Mouse (Mus musculus): ENCODE results near the gene Cdh13. TPM values are rescaled to one million over a fixed set of nuclear protein-coding genes. Genes with fewer than 3 reads are reported as not detected.

Cdh13 gene
- polyA plus RNA-seq, 1 experiment from 2014 or later, result 159 TPM

GRCm38 (mm10) chr8:118272493-118272892 lies 11.0 kb upstream of the Cdh13 start:
- 82% methylated on average over 1 of the region's 1 CpGs for WGBS
- H3K27ac ChIP-seq (ENCODE audit: low read length), result no peak overlapping the region
- H3K4me3 ChIP-seq (ENCODE audit: low read depth, low read length), result no peak overlapping the region
- no peaks in the 10 kb centered on the region for H3K9me3 ChIP-seq (replicated peaks; ENCODE audit: control insufficient read depth, low read length, poor library complexity, severe bottlenecking)
- no peaks in the 10 kb centered on the region for H3K36me3 ChIP-seq (ENCODE audit: control insufficient read depth, insufficient read depth, low read length)
- H3K27me3 ChIP-seq (ENCODE audit: control insufficient read depth, insufficient read depth, low read depth, low read length), result no peaks in the 10 kb centered on the region
- peaks cover 9% of the 10 kb centered on the region for H3K4me1 ChIP-seq (ENCODE audit: control insufficient read depth, insufficient read depth, low read length)
- no peak overlapping the region for H3K9ac ChIP-seq (ENCODE audit: low read depth, low read length)
- ATAC-seq, result no peak
- no peak overlapping the region for H3K4me2 ChIP-seq (ENCODE audit: low read length)

- no peaks in the 10 kb centered on the region for H3K9me3 ChIP-seq (replicated peaks; ENCODE audit: control insufficient read depth, low read length, poor library complexity, severe bottlenecking)
- no peaks in the 10 kb centered on the region for H3K27me3 ChIP-seq (ENCODE audit: control insufficient read depth, insufficient read depth, low read depth, low read length)
- ATAC-seq, result 0 out of 2 replicates have a peak, but pooled peaks have one; percentile 11
- H3K4me3 ChIP-seq (ENCODE audit: low read depth, low read length), result no peak overlapping the region
- H3K27ac ChIP-seq (ENCODE audit: low read length), result 0 out of 2 replicates have a peak overlapping the region, but pooled peaks have one; percentile 20
- no peak overlapping the region for H3K9ac ChIP-seq (ENCODE audit: low read depth, low read length)
- WGBS, result 32% methylated on average over 9 of the region's 9 CpGs
- H3K4me2 ChIP-seq (ENCODE audit: low read length), result no peak overlapping the region
- peaks cover 9% of the 10 kb centered on the region for H3K4me1 ChIP-seq (ENCODE audit: control insufficient read depth, insufficient read depth, low read length)
- H3K36me3 ChIP-seq (ENCODE audit: control insufficient read depth, insufficient read depth, low read length), result no peaks in the 10 kb centered on the region
Measured at GRCm38 (mm10) chr8:118274243-118274642, 9.3 kb upstream of the Cdh13 start.

DNA sequence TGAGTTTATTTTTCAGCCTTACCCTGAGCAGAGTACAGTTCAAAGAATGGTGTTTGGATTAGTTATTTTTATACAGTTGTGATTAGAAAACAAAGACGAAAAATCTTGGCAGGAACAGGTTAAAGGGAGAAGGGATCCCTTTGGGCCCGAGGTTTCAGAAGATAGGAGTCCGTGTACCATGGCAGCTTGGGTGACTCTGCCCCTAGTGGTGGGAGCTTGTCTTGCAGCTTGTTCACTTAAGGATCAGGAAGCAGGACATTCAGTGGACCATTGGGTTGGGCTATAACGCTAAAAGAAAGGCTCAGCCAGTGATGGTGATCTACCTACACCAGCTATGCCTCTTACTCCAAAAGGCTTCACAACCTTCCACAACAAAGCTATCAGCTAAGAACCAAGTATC lies 8.8 kb upstream of the Cdh13 start:
- Histone ChIP-seq H3K4me1 (ENCODE audit: control insufficient read depth, insufficient read depth, low read length) (peaks cover 9% of the 10 kb centered on the region), H3K36me3 (ENCODE audit: control insufficient read depth, insufficient read depth, low read length) (no peaks in the 10 kb centered on the region), H3K4me2 (ENCODE audit: low read length) (no peak overlapping the region), H3K27ac (ENCODE audit: low read length) (no peak overlapping the region), H3K9ac (ENCODE audit: low read depth, low read length) (no peak overlapping the region), H3K27me3 (ENCODE audit: control insufficient read depth, insufficient read depth, low read depth, low read length) (no peaks in the 10 kb centered on the region), H3K4me3 (ENCODE audit: low read depth, low read length) (no peak overlapping the region), H3K9me3 (replicated peaks; ENCODE audit: control insufficient read depth, low read length, poor library complexity, severe bottlenecking) (no peaks in the 10 kb centered on the region)
- no peak for ATAC-seq
- 11% methylated on average over 4 of the region's 4 CpGs for WGBS

DNA sequence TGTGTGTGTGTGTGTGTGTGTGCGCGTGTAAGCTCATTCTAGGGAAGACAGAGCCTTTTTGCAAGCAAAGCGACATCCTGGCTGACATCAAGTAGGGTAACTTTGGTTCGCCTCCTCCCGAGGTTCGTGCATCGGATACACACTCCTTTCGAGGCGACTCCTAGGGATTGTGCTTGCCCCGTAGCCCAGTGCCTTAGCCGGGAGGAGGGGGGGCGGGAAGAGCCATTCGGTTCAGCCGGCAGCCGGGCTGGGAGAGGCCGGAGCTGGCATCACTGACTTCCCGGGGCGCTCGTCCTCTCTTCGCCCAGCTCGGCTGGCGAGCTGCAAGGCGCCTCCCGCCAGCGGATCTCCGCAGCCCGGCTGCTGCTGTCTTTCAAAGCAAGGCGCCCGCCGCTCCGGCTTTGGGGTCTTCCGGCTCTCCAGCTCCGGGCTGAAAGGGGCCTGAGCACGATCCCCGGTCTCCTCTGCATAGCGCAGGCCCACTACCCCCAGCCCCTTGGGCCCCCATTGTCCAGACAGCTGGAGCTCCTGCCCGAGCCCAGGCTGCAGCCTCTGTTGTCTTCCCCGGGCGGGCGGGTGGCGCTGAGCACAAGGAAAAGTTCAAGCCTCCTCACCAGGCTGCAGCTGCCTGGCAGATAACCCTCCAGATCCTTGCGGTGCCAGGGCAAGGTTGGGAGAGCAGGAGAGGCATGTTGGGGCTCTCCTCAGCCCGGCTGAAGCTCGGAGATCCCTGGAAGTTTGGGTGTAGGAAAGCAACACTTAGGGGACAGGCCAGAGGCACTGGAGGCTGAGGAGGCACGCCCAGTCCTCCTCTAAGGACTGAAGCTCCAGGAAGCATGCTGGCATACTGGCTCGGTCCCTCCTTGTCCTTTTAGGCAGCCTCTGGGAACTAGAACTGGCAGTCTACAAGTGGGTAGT lies 838 bp downstream of the Cdh13 start:
- Histone ChIP-seq H3K36me3 (ENCODE audit: control insufficient read depth, insufficient read depth, low read length) (no peaks in the 10 kb centered on the region), H3K27me3 (ENCODE audit: control insufficient read depth, insufficient read depth, low read depth, low read length) (no peaks in the 10 kb centered on the region), H3K4me2 (ENCODE audit: low read length) (peak overlapping the region; percentile 73), H3K27ac (ENCODE audit: low read length) (peak overlapping the region; percentile 78), H3K4me3 (ENCODE audit: low read depth, low read length) (peak overlapping the region; percentile 61), H3K9me3 (replicated peaks; ENCODE audit: control insufficient read depth, low read length, poor library complexity, severe bottlenecking) (no peaks in the 10 kb centered on the region), H3K9ac (ENCODE audit: low read depth, low read length) (peak overlapping the region; percentile 78), H3K4me1 (ENCODE audit: control insufficient read depth, insufficient read depth, low read length) (peaks cover 16% of the 10 kb centered on the region)
- ATAC-seq, result peak; percentile 54; the same call in 1 of the 2 replicates
- WGBS, result 1% methylated on average over 45 of the region's 46 CpGs

- H3K27me3 ChIP-seq (ENCODE audit: control insufficient read depth, insufficient read depth, low read depth, low read length), result no peaks in the 10 kb centered on the region
- H3K9me3 ChIP-seq (replicated peaks; ENCODE audit: control insufficient read depth, low read length, poor library complexity, severe bottlenecking), result no peaks in the 10 kb centered on the region
- peak overlapping the region; percentile 61 for H3K4me3 ChIP-seq (ENCODE audit: low read depth, low read length)
- 30% methylated on average over 10 of the region's 10 CpGs for WGBS
- H3K9ac ChIP-seq (ENCODE audit: low read depth, low read length), result peak overlapping the region; percentile 62
- peaks cover 16% of the 10 kb centered on the region for H3K4me1 ChIP-seq (ENCODE audit: control insufficient read depth, insufficient read depth, low read length)
- no peaks in the 10 kb centered on the region for H3K36me3 ChIP-seq (ENCODE audit: control insufficient read depth, insufficient read depth, low read length)
- H3K4me2 ChIP-seq (ENCODE audit: low read length), result peak overlapping the region; percentile 73
- no peak for ATAC-seq
- 0 out of 2 replicates have a peak overlapping the region, but pooled peaks have one; percentile 2 for H3K27ac ChIP-seq (ENCODE audit: low read length)
Measured at GRCm38 (mm10) chr8:118285596-118286281, 2.2 kb downstream of the Cdh13 start.

- 35% methylated on average over 10 of the region's 10 CpGs for WGBS
- no peaks in the 10 kb centered on the region for H3K36me3 ChIP-seq (ENCODE audit: control insufficient read depth, insufficient read depth, low read length)
- H3K4me1 ChIP-seq (ENCODE audit: control insufficient read depth, insufficient read depth, low read length), result peaks cover 16% of the 10 kb centered on the region
- H3K4me3 ChIP-seq (ENCODE audit: low read depth, low read length), result peak overlapping the region; percentile 61
- H3K27ac ChIP-seq (ENCODE audit: low read length), result no peak overlapping the region
- H3K27me3 ChIP-seq (ENCODE audit: control insufficient read depth, insufficient read depth, low read depth, low read length), result no peaks in the 10 kb centered on the region
- ATAC-seq, result no peak
- H3K4me2 ChIP-seq (ENCODE audit: low read length), result peak overlapping the region; percentile 73
- H3K9ac ChIP-seq (ENCODE audit: low read depth, low read length), result peak overlapping the region; percentile 35
- H3K9me3 ChIP-seq (replicated peaks; ENCODE audit: control insufficient read depth, low read length, poor library complexity, severe bottlenecking), result no peaks in the 10 kb centered on the region
Measured at GRCm38 (mm10) chr8:118286282-118287180, 3.0 kb downstream of the Cdh13 start.

DNA sequence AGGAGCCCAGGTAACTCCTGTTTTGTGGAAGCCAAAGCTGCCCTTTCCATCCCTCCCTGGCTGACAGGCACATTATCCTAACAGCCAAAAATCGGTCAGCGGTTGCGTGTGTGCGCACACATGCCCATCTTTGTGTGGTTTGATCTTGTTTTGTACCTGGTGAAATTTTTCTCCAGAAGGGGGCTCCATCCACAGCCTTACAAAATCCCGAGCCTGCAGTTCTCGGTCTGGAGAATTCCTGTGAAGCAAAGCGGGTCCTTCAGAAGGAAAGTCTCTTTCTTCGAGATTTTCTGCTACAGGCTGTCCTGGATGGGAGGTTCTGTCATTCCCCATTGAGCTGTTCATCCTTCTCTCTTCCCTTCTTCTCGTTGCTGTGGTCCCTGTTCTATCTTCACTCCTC lies 4.0 kb downstream of the Cdh13 start:
- Histone ChIP-seq H3K36me3 (ENCODE audit: control insufficient read depth, insufficient read depth, low read length) (no peaks in the 10 kb centered on the region), H3K27me3 (ENCODE audit: control insufficient read depth, insufficient read depth, low read depth, low read length) (no peaks in the 10 kb centered on the region), H3K27ac (ENCODE audit: low read length) (no peak overlapping the region), H3K9me3 (replicated peaks; ENCODE audit: control insufficient read depth, low read length, poor library complexity, severe bottlenecking) (no peaks in the 10 kb centered on the region), H3K4me3 (ENCODE audit: low read depth, low read length) (no peak overlapping the region), H3K4me1 (ENCODE audit: control insufficient read depth, insufficient read depth, low read length) (peaks cover 16% of the 10 kb centered on the region), H3K4me2 (ENCODE audit: low read length) (peak overlapping the region; percentile 73; the same call in 1 of the 2 replicates), H3K9ac (ENCODE audit: low read depth, low read length) (no peak overlapping the region)
- no peak for ATAC-seq
- 34% methylated on average over 9 of the region's 9 CpGs for WGBS

GRCm38 (mm10) chr8:118288259-118288952 lies 4.9 kb downstream of the Cdh13 start:
- Histone ChIP-seq H3K4me3 (ENCODE audit: low read depth, low read length) (no peak overlapping the region), H3K4me2 (ENCODE audit: low read length) (no peak overlapping the region), H3K27me3 (ENCODE audit: control insufficient read depth, insufficient read depth, low read depth, low read length) (no peaks in the 10 kb centered on the region), H3K9me3 (replicated peaks; ENCODE audit: control insufficient read depth, low read length, poor library complexity, severe bottlenecking) (no peaks in the 10 kb centered on the region), H3K4me1 (ENCODE audit: control insufficient read depth, insufficient read depth, low read length) (peaks cover 15% of the 10 kb centered on the region), H3K9ac (ENCODE audit: low read depth, low read length) (no peak overlapping the region), H3K36me3 (ENCODE audit: control insufficient read depth, insufficient read depth, low read length) (no peaks in the 10 kb centered on the region), H3K27ac (ENCODE audit: low read length) (no peak overlapping the region)
- 69% methylated on average over 8 of the region's 8 CpGs for WGBS
- no peak for ATAC-seq

Measured in midbrain, embryonic 16.5 days (tissue).